Mouse (Mus musculus): ENCODE measurements around the gene Ugt1a10.

GRCm38 (mm10) chr1:88092341-88092740 is 37.2 kb downstream of the Ugt1a10 start:
- no peak for TF ChIP-seq CTCF (IDR thresholded peaks at IDR 0.05; ENCODE audit: extremely low read depth, insufficient read length, insufficient replicate concordance, low read depth, low read length)
- TF ChIP-seq POLR2A (IDR thresholded peaks at IDR 0.05; ENCODE audit: low read depth, low read length): no peak

All from small intestine, adult 2 months (tissue).